Mouse (Mus musculus) lung, adult 2 months (tissue): ENCODE measurements at regions not wholly inside any gene's neighbourhood (a gene's known extent, or its start where the extent isn't known, plus 50 kb on each side); places are given as distances from the start of the nearest gene placed in this dataset.

Source experiments
- CTCF ChIP-seq: fragments of 200-500 bp; IDR thresholded peaks from 2 replicates; pipeline ENCODE4 v1.5.1; 2011; ENCODE audit warnings: mild to moderate bottlenecking, low read length, control low read depth; ENCODE audit not compliant: insufficient read depth
- POLR2A ChIP-seq: fragments of 200-500 bp; IDR thresholded peaks from 2 replicates; pipeline ENCODE4 v1.6.1; 2011; ENCODE audit warnings: low read depth, mild to moderate bottlenecking, control low read depth, low read length, borderline replicate concordance; ENCODE audit errors: extremely low read depth

DNA sequence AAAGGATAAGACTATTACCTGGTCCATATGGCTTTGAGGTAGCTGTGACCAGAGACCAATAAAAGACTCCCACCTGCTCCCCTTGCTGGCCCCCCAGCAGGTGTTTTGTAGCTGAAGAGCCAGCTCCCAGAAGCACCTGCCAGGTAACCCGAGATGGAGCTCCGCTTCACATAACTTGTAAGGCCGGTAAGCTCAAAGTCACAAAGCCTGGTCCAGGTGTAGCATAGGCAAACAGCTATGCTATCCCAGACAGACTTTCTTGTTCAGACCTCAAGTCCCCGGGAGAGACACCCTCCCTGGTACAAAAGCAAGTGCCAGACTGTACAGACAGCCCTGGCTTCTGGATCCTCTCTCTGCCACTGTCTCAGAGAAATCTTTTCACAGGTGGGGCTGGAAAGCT lies 154.6 kb downstream of the Tomm20 start:
- TF ChIP-seq CTCF (no peak), POLR2A (no peak)
